Mouse (Mus musculus) forebrain, embryonic 12.5 days (tissue): ENCODE results near the gene Cln6. TPM values are rescaled to one million over a fixed set of nuclear protein-coding genes. Genes with fewer than 3 reads are reported as not detected.
A peak's percentile ranks its signal among the peaks of the same experiment; 100 is the strongest.
"Not testable (repeated sequence)": the region's sequence is repeated elsewhere in the genome, so short reads cannot be mapped to it uniquely, and the experiment has no call there.

Source experiments
- ATAC-seq: fragments of 200-750 bp; cut with Nextera tagmentation; 2 replicates; pipeline ENCODE4 v1.8.0; 2017; ENCODE audit warnings: moderate TSS enrichment; ENCODE audit not compliant: low FRiP score
- H3K27ac ChIP-seq: fragments of 300-500 bp; sonication (generic); 2 replicates; pipeline ENCODE4 v1.5.1; 2016; ENCODE audit warnings: mild to moderate bottlenecking
- H3K27me3 ChIP-seq: fragments of 300-500 bp; sonication (generic); 2 replicates; pipeline ENCODE4 v1.6.1; 2016; ENCODE audit warnings: mild to moderate bottlenecking
- H3K36me3 ChIP-seq: fragments of 300-500 bp; sonication (generic); replicated peaks from 2 replicates; pipeline ENCODE4 v1.6.1; 2016; ENCODE audit warnings: mild to moderate bottlenecking
- H3K4me1 ChIP-seq: fragments of 300-500 bp; sonication (generic); 2 replicates; pipeline ENCODE4 v1.6.1; 2016
- H3K4me2 ChIP-seq: fragments of 300-500 bp; sonication (generic); 2 replicates; pipeline ENCODE4 v1.6.1; 2016; ENCODE audit warnings: mild to moderate bottlenecking, moderate library complexity
- H3K4me3 ChIP-seq: fragments of 300-500 bp; sonication (generic); replicated peaks from 2 replicates; pipeline ENCODE4 v1.5.1; 2016; ENCODE audit warnings: mild to moderate bottlenecking
- H3K9ac ChIP-seq: fragments of 300-500 bp; sonication (generic); 2 replicates; pipeline ENCODE4 v1.6.1; 2016; ENCODE audit warnings: mild to moderate bottlenecking
- H3K9me3 ChIP-seq: fragments of 300-500 bp; sonication (generic); 2 replicates; pipeline ENCODE4 v1.6.1; 2016
- WGBS: fragments of 180-500 bp; shearing (Covaris S2); methylation state at CpG from one replicate; pipeline ENCODE4 v1.1.7; 2016; 5-methylcytosine and 5-hydroxymethylcytosine counted together
- polyA plus RNA-seq: library from polyadenylated mRNA; unstranded; fragments of >200 nt; fragmentation: Nextera tagmentation; extraction: Ambion mirVana; gene quantifications from 2 replicates; pipeline ENCODE4 v1.2.1, GENCODE M21; 2016

Gene Cln6
- polyA plus RNA-seq, 1 experiment from 2014 or later, result 9.8 TPM

- Histone ChIP-seq H3K27me3 (no peaks in the 10 kb centered on the region), H3K9me3 (no peaks in the 10 kb centered on the region), H3K4me3 (no peak overlapping the region), H3K27ac (peak overlapping the region; percentile 43; the same call in 1 of the 2 replicates), H3K36me3 (no peaks in the 10 kb centered on the region), H3K4me2 (no peak overlapping the region), H3K9ac (no peak overlapping the region), H3K4me1 (no peaks in the 10 kb centered on the region)
- no peak for ATAC-seq
- WGBS, result 90% methylated on average over 4 of the region's 4 CpGs
Observed at GRCm38 (mm10) chr9:62817828-62818614, 20.6 kb upstream of the Cln6 start.

GRCm38 (mm10) chr9:62819494-62819893 lies 19.1 kb upstream of the Cln6 start:
- H3K4me2 ChIP-seq, result no peak overlapping the region
- no peak for ATAC-seq
- no peaks in the 10 kb centered on the region for H3K27me3 ChIP-seq
- no peaks in the 10 kb centered on the region for H3K9me3 ChIP-seq
- H3K36me3 ChIP-seq, result no peaks in the 10 kb centered on the region
- no peak overlapping the region for H3K4me3 ChIP-seq
- H3K9ac ChIP-seq, result no peak overlapping the region
- no peaks in the 10 kb centered on the region for H3K4me1 ChIP-seq
- WGBS, result 72% methylated on average over 3 of the region's 3 CpGs
- H3K27ac ChIP-seq, result no peak overlapping the region

GRCm38 (mm10) chr9:62819910-62820309 lies 18.7 kb upstream of the Cln6 start:
- H3K4me1 ChIP-seq, H3K27me3 ChIP-seq, ATAC-seq, H3K9me3 ChIP-seq, H3K4me3 ChIP-seq, H3K36me3 ChIP-seq, H3K27ac ChIP-seq, H3K4me2 ChIP-seq, H3K9ac ChIP-seq: not testable (repeated sequence)
- 88% methylated on average over 6 of the region's 6 CpGs for WGBS

- H3K4me3 ChIP-seq, result no peak overlapping the region
- ATAC-seq, result no peak
- peaks cover 9% of the 10 kb centered on the region for H3K4me1 ChIP-seq
- no peaks in the 10 kb centered on the region for H3K36me3 ChIP-seq
- H3K9me3 ChIP-seq, result no peaks in the 10 kb centered on the region
- WGBS, result 84% methylated on average over 6 of the region's 6 CpGs
- no peak overlapping the region for H3K4me2 ChIP-seq
- no peak overlapping the region for H3K27ac ChIP-seq
- H3K27me3 ChIP-seq, result no peaks in the 10 kb centered on the region
- H3K9ac ChIP-seq, result no peak overlapping the region
Observed at GRCm38 (mm10) chr9:62820829-62821228, 17.8 kb upstream of the Cln6 start.

DNA sequence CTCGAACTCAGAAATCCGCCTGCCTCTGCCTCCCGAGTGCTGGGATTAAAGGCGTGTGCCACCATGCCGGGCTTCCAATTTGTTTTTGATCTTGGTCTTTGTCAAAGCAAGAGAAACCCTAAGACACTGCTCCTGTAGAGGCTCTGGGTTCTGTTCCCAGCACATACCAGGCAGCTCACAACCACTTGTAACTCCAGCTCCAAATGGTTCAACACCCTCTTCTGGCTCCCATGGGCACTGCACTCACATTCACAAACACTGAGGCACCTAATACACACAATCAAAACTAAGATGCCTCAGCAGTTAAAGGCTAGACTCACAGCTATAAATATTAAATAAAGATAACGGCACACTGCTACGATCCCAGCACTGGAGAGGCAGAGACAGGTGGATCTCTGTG lies 16.8 kb upstream of the Cln6 start:
- Histone ChIP-seq H3K27ac (no peak overlapping the region), H3K9me3 (no peaks in the 10 kb centered on the region), H3K4me3 (no peak overlapping the region), H3K4me2 (no peak overlapping the region), H3K36me3 (no peaks in the 10 kb centered on the region), H3K27me3 (no peaks in the 10 kb centered on the region), H3K9ac (no peak overlapping the region), H3K4me1 (peaks cover 19% of the 10 kb centered on the region)
- ATAC-seq, result no peak
- WGBS, result 86% methylated on average over 7 of the region's 7 CpGs

GRCm38 (mm10) chr9:62825791-62826393 lies 12.7 kb upstream of the Cln6 start:
- Histone ChIP-seq H3K9ac (no peak overlapping the region), H3K27ac (peak overlapping the region; percentile 79), H3K36me3 (no peaks in the 10 kb centered on the region), H3K9me3 (no peaks in the 10 kb centered on the region), H3K4me2 (peak overlapping the region; percentile 34), H3K27me3 (no peaks in the 10 kb centered on the region), H3K4me1 (peaks cover 33% of the 10 kb centered on the region), H3K4me3 (no peak overlapping the region)
- 2% methylated on average over 9 of the region's 9 CpGs for WGBS
- ATAC-seq, result peak; percentile 42

DNA sequence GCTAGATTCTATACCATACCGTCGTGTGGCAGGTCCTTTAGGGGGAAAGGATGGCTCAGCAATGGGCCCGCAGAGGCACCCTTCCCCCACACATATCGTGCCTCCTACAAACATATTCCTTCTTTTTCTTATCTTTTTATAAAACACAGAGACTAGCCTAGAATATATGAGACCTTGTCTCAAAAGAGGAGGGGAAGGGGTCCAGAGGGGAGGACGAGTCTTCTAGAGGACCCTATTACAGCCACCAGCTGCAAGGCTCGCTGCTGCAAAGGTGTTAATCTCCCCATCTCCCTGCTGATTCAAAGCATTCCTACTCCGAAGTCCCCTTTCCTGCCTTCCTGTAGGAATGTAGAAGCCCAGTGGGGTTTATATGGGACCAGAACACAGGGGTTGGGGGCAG lies 12.1 kb upstream of the Cln6 start:
- Histone ChIP-seq H3K36me3 (no peaks in the 10 kb centered on the region), H3K9ac (no peak overlapping the region), H3K4me2 (peak overlapping the region; percentile 34), H3K27me3 (no peaks in the 10 kb centered on the region), H3K9me3 (no peaks in the 10 kb centered on the region), H3K4me3 (no peak overlapping the region), H3K27ac (peak overlapping the region; percentile 79), H3K4me1 (peaks cover 33% of the 10 kb centered on the region)
- no peak for ATAC-seq
- WGBS, result 4% methylated on average over 7 of the region's 7 CpGs

DNA sequence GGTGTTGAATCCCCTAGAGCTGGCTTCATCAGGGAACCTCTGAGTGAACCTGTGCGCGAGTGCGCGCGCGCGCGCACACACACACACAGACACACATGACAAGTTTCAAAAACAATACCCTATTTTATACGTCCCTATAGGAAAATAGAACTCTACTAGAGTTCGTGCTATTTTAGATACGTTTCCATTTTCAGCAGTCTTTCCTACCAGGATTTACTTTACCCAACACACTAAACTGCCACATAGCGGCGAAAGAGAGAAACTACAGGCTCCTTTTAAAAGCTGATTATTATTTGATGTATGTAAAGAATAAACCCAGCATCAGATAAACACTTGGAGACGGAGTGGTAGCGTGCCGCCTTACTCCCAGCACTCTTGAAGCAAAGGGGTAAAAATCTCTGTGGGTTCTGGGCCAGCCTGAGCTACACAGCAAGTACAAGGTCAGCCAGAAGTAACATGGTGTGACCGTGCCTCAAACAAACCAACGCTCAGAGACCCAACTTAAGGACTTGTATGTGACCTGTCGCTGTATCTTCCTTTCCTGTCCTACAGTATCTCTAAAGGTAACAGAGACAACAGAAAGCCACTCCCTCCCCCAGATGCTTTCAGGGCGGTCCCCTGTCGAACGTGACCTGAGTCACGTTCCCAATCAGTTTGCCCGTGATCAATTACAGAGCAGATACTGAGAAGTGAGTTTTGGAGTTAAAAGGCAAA lies 10.5 kb upstream of the Cln6 start:
- no peaks in the 10 kb centered on the region for H3K27me3 ChIP-seq
- H3K9ac ChIP-seq, result no peak overlapping the region
- H3K36me3 ChIP-seq, result no peaks in the 10 kb centered on the region
- H3K4me1 ChIP-seq, result peaks cover 33% of the 10 kb centered on the region
- peak; percentile 7; the same call in 1 of the 2 replicates for ATAC-seq
- WGBS, result 6% methylated on average over 24 of the region's 24 CpGs
- H3K9me3 ChIP-seq, result no peaks in the 10 kb centered on the region
- peak overlapping the region; percentile 63 for H3K27ac ChIP-seq
- peak overlapping the region; percentile 30 for H3K4me3 ChIP-seq
- H3K4me2 ChIP-seq, result peak overlapping the region; percentile 51

DNA sequence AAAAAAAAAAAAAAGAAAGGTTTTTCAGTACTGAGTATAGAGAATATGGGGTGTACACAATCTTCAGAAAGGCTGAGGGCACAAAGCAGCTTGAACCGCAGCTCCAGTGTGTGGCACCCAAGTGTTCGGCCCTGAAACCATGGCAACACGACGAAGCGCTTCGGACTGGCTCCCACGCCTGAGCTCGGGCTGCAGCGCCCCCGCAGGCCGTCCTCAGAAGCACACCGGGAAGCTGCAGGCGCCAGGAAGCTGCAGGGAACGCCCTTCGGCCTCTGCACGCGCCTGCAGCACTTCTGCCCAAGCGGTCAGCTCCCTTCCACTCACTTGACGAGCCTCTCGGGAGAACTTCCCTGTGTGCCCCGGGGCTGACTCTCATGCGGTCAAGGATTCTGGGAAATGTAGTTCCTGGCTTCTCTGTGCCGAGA lies 9.9 kb upstream of the Cln6 start:
- no peaks in the 10 kb centered on the region for H3K27me3 ChIP-seq
- WGBS, result 0% methylated on average over 23 of the region's 23 CpGs
- H3K4me1 ChIP-seq, result peaks cover 33% of the 10 kb centered on the region
- H3K4me3 ChIP-seq, result peak overlapping the region; percentile 30
- H3K27ac ChIP-seq, result peak overlapping the region; percentile 42; the same call in 1 of the 2 replicates
- no peaks in the 10 kb centered on the region for H3K9me3 ChIP-seq
- peak overlapping the region; percentile 51 for H3K4me2 ChIP-seq
- no peaks in the 10 kb centered on the region for H3K36me3 ChIP-seq
- H3K9ac ChIP-seq, result no peak overlapping the region
- ATAC-seq, result peak; percentile 90

- Histone ChIP-seq H3K9ac (no peak overlapping the region), H3K4me3 (no peak overlapping the region), H3K4me1 (peaks cover 33% of the 10 kb centered on the region), H3K27me3 (no peaks in the 10 kb centered on the region), H3K27ac (no peak overlapping the region), H3K36me3 (no peaks in the 10 kb centered on the region), H3K4me2 (no peak overlapping the region), H3K9me3 (no peaks in the 10 kb centered on the region)
- 84% methylated on average over 6 of the region's 6 CpGs for WGBS
- ATAC-seq, result no peak
Observed at GRCm38 (mm10) chr9:62829877-62830276, 8.7 kb upstream of the Cln6 start.

DNA sequence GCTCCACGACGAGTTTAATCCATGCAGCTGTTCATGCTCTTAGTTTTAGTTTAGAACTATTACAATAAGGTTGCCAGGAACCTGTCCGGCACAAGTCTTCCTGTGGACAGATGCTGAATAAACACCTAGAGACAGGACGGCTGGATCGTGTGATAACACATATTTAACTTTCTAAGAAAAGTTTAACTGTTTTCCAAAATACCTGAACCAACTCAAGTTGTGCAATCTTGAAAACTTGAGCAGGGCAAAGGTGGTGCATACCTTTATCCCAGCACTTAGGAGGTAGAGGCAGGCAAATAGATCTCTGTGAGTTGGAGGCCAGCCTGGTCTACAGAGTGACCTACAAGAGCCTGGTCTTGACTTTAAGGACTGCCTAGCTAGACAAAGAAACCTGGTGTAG lies 3.7 kb upstream of the Cln6 start:
- 86% methylated on average over 5 of the region's 5 CpGs for WGBS
- no peak overlapping the region for H3K4me2 ChIP-seq
- no peaks in the 10 kb centered on the region for H3K9me3 ChIP-seq
- H3K4me1 ChIP-seq, result peaks cover 21% of the 10 kb centered on the region
- H3K27ac ChIP-seq, result no peak overlapping the region
- no peak overlapping the region for H3K9ac ChIP-seq
- no peaks in the 10 kb centered on the region for H3K27me3 ChIP-seq
- no peak for ATAC-seq
- no peak overlapping the region for H3K4me3 ChIP-seq
- no peaks in the 10 kb centered on the region for H3K36me3 ChIP-seq

DNA sequence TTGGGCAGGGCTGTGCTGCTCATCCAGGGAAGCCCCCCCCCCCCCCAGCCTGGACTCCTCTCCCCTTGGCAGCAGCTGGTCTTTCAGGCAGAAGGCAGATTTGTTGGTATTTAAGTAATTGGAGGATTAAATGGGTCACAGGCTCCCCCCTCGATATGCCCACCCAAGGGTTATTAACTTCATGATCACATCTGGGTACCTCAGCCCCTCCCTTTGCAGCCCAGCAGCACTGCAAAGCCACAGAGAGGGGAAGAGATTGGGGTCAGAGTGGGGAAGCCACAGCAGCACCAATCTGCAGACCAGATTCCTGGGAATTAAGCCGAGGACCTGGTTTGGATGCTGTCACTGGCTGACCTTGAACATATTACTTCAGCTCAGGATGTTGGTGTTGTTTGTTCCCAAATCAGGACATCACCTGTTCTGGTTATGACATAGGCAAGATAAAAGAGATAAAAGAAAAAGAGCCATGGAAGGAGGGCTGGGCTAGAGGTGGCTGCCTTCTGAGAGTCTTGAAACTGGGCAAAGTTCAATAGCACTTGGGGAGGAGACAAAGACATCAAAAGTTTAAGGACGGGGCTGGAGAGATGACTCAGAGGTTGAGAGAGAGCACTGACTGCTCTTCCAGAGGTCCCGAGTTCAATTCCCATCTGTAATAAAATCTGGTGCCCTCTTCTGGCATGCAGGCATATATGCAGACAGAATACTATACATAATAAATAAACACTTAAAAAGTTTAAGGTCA lies 2.7 kb upstream of the Cln6 start:
- Histone ChIP-seq H3K4me2 (no peak overlapping the region), H3K36me3 (no peaks in the 10 kb centered on the region), H3K4me1 (peaks cover 24% of the 10 kb centered on the region), H3K9ac (no peak overlapping the region), H3K27me3 (0 out of 2 replicates have a peak, but pooled peaks cover 4% of the 10 kb centered on the region), H3K27ac (no peak overlapping the region), H3K9me3 (no peaks in the 10 kb centered on the region), H3K4me3 (no peak overlapping the region)
- ATAC-seq, result no peak
- 70% methylated on average over 4 of the region's 4 CpGs for WGBS
